Mouse (Mus musculus): ENCODE results near the gene Wdtc1.

DNA sequence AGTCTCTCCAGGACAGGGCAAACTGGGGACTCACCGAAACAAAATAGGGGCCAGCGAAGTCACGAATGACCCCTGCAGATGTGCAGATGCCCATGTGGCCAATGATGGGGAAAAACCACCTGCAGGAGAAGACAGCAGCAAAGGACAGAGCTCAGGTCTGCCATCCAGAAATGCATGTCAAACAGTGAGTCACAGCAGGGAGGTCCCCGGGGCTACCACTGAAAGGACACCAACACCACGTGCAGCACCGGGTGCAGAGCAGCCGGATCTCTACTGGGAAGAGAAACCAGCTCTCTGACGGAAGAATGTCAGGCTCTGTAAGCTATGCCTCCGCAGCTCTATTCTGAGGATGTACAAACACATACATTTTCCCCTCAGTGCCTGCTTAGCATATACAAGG, 82.4 kb downstream of the Wdtc1 start:
- TF ChIP-seq TCF12 (IDR thresholded peaks at IDR 0.05; ENCODE audit: low read depth, low read length) (no peak), CTCF (IDR thresholded peaks at IDR 0.05 in 2 of 3, conservative IDR thresholded peaks at IDR 0.05 in 1 of 3; ENCODE audit: control insufficient read depth in 1 of 3, insufficient read depth in 1 of 3, low read depth in 2 of 3, low read length in 3 of 3, poor library complexity in 1 of 3, severe bottlenecking in 1 of 3) (no peak), POLR2A (IDR thresholded peaks at IDR 0.05; ENCODE audit: control insufficient read depth in 1 of 2, insufficient read depth in 1 of 2, low read depth in 1 of 2, low read length in 2 of 2, poor library complexity in 1 of 2) (no peak), RAD21 (IDR thresholded peaks at IDR 0.05; ENCODE audit: low read depth, low read length) (no peak), EP300 (IDR thresholded peaks at IDR 0.05; ENCODE audit: low read depth in 1 of 2, low read length in 2 of 2) (no peak), MAFK (IDR thresholded peaks at IDR 0.05; ENCODE audit: borderline replicate concordance, low read depth, low read length) (no peak), MAX (IDR thresholded peaks at IDR 0.05; ENCODE audit: low read length) (no peak), ZMIZ1 (IDR thresholded peaks at IDR 0.05; ENCODE audit: low read depth, low read length) (no peak), GATA1 (IDR thresholded peaks at IDR 0.05; ENCODE audit: low read depth, low read length) (no peak), BHLHE40 (IDR thresholded peaks at IDR 0.05; ENCODE audit: borderline replicate concordance, low read depth, low read length) (no peak), ZC3H11A (IDR thresholded peaks at IDR 0.05; ENCODE audit: low read depth, low read length) (no peak), POLR2AphosphoS5 (IDR thresholded peaks at IDR 0.05; ENCODE audit: borderline replicate concordance, low read depth, low read length) (no peak), TAL1 (IDR thresholded peaks at IDR 0.05; ENCODE audit: low read length) (no peak), ETS1 (IDR thresholded peaks at IDR 0.05; ENCODE audit: low read depth, low read length) (no peak)

Data from MEL (cell line).